Mouse (Mus musculus): ENCODE data around the gene Retreg1. TPM values are rescaled to one million over a fixed set of nuclear protein-coding genes. Genes with fewer than 3 reads are reported as not detected.

The Retreg1 gene
- polyA plus RNA-seq, 1 experiment from 2014 or later: 2.2 TPM

DNA sequence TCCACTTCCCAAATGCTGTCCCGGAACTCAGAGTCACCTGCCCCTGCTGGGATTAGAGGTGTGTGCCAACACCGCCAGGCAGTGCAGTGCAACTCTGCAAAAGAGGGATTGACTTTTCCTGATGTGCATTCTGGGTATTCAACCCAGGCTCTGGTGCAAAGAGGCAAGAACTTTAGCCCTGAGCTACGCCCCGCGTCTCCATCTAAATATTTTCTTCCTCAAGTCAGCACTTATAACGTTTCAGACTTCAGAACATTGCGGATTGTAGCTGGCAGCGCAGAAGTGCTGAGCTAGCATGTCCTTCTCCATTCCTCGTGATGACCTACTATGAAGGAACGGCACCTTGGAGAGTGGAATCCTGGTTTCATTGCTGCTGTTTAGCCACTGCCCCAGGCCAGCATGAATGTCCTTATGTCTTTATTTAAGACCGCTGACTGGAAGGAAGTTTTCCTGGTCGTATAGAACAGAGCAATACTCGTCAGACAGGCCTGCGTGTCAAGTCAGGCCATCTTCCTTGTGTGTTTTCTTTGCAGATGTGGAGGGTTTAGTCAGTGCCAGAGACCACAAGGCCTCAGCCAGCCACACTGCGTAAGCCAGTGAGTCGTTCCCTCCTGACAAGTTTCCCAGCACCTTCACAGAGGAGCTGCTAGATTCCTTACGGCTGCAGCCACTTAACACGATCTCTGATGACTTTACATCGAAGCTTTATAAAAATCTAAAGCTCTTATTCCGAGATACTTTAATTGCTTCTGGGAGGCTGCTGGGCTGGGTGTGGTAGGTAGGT lies 34.1 kb upstream of the Retreg1 start:
- H3K4me1 ChIP-seq (replicated peaks): no peaks in the 10 kb centered on the region
- no peaks in the 10 kb centered on the region for H3K27me3 ChIP-seq (ENCODE audit: insufficient read depth, poor library complexity, severe bottlenecking)
- no peak for DNase-seq (ENCODE audit: low spot score)
- peaks cover 100% of the 10 kb centered on the region for H3K36me3 ChIP-seq
- H3K9me3 ChIP-seq: no peaks in the 10 kb centered on the region
- WGBS: 94% methylated on average over 20 of the region's 20 CpGs
- H3K4me3 ChIP-seq: no peak overlapping the region
- no peak overlapping the region for H3K27ac ChIP-seq

DNA sequence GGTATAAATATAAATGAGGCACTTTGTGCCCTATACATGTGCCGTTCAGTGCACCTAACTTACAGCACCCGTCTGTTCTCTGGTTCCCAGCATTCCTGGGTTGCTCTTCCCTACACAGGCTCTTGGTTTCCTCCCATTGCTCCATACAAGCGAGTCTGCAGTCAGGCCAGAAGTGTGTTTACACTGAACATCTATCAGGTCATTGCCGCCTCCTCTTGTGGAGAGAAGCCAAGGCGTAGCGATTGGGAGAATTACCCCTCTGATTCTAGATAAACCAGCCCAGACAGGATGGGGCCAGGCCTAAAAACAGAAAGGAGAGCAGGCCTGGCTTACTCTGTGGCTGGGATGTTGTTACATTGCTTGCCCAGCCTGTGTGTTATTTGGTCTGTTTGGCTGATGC lies 33.3 kb upstream of the Retreg1 start:
- H3K27ac ChIP-seq: no peak overlapping the region
- no peaks in the 10 kb centered on the region for H3K4me1 ChIP-seq (replicated peaks)
- WGBS: 93% methylated on average over 6 of the region's 6 CpGs
- H3K9me3 ChIP-seq: peaks cover 1% of the 10 kb centered on the region; the same call in 1 of the 2 replicates
- H3K36me3 ChIP-seq: peaks cover 100% of the 10 kb centered on the region
- DNase-seq (ENCODE audit: low spot score): no peak
- no peaks in the 10 kb centered on the region for H3K27me3 ChIP-seq (ENCODE audit: insufficient read depth, poor library complexity, severe bottlenecking)
- no peak overlapping the region for H3K4me3 ChIP-seq

DNA sequence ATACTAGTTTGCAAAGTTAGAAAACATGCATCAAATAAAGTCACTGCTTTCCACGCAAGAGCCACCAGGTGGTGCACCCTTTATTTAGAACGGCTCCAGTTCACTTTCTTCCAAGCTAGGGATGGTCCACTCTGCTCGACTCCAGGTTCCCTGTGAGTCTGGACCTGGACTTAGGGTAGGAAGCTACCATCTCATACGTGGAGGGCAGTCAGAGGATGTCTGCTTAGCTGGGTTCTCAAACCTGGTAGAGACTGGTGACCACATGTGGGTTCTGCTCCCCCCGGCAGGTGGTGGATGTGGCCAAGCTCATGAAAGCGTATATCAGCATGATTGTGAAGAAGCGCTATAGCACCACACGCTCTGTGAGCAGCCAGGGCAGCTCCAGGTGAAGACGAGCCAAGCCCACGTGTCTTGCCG lies 31.1 kb upstream of the Retreg1 start:
- DNase-seq (ENCODE audit: low spot score): no peak
- H3K4me1 ChIP-seq (replicated peaks): no peaks in the 10 kb centered on the region
- no peaks in the 10 kb centered on the region for H3K27me3 ChIP-seq (ENCODE audit: insufficient read depth, poor library complexity, severe bottlenecking)
- WGBS: 92% methylated on average over 11 of the region's 11 CpGs
- peaks cover 9% of the 10 kb centered on the region; the same call in 1 of the 2 replicates for H3K9me3 ChIP-seq
- no peak overlapping the region for H3K27ac ChIP-seq
- H3K4me3 ChIP-seq: no peak overlapping the region
- H3K36me3 ChIP-seq: peaks cover 95% of the 10 kb centered on the region

DNA sequence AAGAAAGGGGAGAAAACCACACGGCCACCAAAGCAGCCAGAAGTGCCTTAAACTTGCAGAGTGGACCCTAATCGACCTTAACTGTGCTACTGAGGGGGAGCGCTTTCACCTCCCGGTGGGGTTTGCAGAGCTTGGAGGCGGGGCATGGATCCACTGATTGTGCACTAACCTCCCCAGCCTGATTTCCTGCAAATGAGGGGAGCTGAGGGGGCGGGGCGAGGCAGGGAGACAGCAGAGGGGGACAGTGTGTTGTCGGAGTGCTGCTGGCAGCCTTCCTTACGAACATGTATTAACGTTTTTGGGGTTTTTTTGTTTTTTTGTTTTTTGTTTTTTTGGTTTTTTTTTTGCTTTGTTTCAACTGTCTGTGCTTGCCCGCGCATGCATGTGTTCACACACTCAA lies 30.5 kb upstream of the Retreg1 start:
- 86% methylated on average over 12 of the region's 12 CpGs for WGBS
- peaks cover 9% of the 10 kb centered on the region; the same call in 1 of the 2 replicates for H3K9me3 ChIP-seq
- peaks cover 89% of the 10 kb centered on the region for H3K36me3 ChIP-seq
- H3K27ac ChIP-seq: no peak overlapping the region
- H3K27me3 ChIP-seq (ENCODE audit: insufficient read depth, poor library complexity, severe bottlenecking): no peaks in the 10 kb centered on the region
- no peak overlapping the region for H3K4me3 ChIP-seq
- no peak for DNase-seq (ENCODE audit: low spot score)
- no peaks in the 10 kb centered on the region for H3K4me1 ChIP-seq (replicated peaks)

DNA sequence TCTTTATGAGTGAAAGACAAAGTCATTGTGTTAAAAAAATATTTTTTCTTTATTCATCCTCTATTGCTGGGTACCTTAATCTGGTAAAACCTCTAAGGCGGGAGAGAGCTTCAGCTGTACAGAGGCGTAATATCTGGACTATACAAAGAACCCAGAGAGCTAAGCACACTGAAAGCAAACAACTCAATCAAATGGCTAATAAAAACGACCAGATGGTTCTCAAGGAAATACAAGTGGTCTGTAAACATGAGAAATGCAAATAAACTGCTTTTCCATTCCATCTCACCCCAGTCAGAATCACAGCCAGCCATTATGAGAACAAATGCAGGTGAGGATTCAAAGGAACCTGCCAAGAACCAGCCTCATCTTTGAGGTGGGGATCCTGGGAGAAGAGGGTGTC lies 28.4 kb upstream of the Retreg1 start:
- Histone ChIP-seq H3K4me3 (no peak overlapping the region), H3K4me1 (replicated peaks) (no peaks in the 10 kb centered on the region), H3K27me3 (ENCODE audit: insufficient read depth, poor library complexity, severe bottlenecking) (no peaks in the 10 kb centered on the region), H3K9me3 (peaks cover 13% of the 10 kb centered on the region; the same call in 1 of the 2 replicates), H3K27ac (no peak overlapping the region), H3K36me3 (peaks cover 68% of the 10 kb centered on the region)
- WGBS: 89% methylated on average over 3 of the region's 3 CpGs
- DNase-seq (ENCODE audit: low spot score): no peak

DNA sequence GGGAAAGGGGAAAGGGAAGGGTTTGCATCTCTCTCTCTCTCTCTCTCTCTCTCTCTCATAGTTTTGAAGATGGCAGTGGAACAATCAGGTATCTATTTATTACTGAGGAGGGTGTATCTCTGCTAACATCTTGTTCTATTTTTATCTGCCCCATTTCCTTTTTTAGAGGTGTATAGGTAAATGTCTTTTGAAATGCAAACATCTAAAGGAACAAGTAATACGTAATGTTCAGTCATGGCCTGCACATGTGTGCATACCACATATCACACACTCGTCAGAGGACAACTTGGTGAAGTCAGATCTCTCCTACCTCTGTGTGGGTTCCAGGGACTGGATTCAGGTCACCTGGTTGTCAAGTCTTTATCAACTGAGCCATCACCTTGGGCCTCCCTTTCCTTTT lies 25.8 kb upstream of the Retreg1 start:
- Histone ChIP-seq H3K36me3 (peaks cover 41% of the 10 kb centered on the region), H3K9me3 (peaks cover 13% of the 10 kb centered on the region; the same call in 1 of the 2 replicates), H3K4me3 (no peak overlapping the region), H3K27me3 (ENCODE audit: insufficient read depth, poor library complexity, severe bottlenecking) (no peaks in the 10 kb centered on the region), H3K4me1 (replicated peaks) (no peaks in the 10 kb centered on the region), H3K27ac (no peak overlapping the region)
- no peak for DNase-seq (ENCODE audit: low spot score)
- WGBS: 94% methylated on average over 2 of the region's 2 CpGs

DNA sequence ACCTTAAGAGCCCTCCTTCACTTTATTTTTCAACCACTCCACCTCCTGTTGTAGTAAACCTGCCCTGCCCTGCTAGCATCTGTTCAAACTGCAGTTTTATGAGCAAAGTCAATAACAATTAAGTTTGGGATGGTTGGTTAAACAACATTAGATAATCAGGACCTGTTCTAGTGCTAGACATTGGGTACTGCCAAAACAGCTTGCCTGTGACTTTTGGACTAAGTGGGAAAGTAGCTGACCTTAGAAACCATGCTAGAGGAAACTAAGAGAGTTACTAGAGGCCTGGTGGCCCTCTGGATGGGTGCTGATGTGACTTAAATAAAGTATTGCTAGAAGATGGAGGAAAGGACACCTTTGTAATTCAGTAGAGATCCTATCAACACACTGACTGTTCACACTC lies 21.0 kb upstream of the Retreg1 start:
- no peak for DNase-seq (ENCODE audit: low spot score)
- Histone ChIP-seq H3K36me3 (no peaks in the 10 kb centered on the region), H3K4me3 (no peak overlapping the region), H3K27me3 (ENCODE audit: insufficient read depth, poor library complexity, severe bottlenecking) (no peaks in the 10 kb centered on the region), H3K4me1 (replicated peaks) (no peaks in the 10 kb centered on the region), H3K9me3 (peaks cover 4% of the 10 kb centered on the region; the same call in 1 of the 2 replicates), H3K27ac (no peak overlapping the region)

DNA sequence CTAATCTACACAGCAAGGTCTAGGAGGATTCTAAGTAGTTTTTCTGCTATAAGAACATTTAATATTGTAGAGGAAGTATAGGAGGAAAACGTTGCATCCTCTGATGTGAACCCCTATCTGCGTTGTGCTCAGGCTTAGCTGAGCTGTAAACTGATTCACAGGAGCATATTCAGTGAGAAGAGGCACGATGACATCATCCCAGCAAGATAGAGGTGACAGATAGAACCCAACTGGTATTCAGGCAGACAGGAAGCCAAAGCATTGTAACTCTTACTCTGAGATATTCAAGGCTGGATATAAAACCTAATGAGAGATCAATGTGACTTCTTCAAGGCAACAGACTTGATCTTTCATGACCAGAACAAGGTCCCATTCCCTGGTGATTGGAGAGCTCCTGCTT lies 20.3 kb upstream of the Retreg1 start:
- Histone ChIP-seq H3K27ac (no peak overlapping the region), H3K36me3 (no peaks in the 10 kb centered on the region), H3K4me3 (no peak overlapping the region), H3K4me1 (replicated peaks) (no peaks in the 10 kb centered on the region), H3K27me3 (ENCODE audit: insufficient read depth, poor library complexity, severe bottlenecking) (no peaks in the 10 kb centered on the region), H3K9me3 (peaks cover 4% of the 10 kb centered on the region; the same call in 1 of the 2 replicates)
- WGBS: 64% methylated on average over 3 of the region's 3 CpGs
- DNase-seq (ENCODE audit: low spot score): no peak

DNA sequence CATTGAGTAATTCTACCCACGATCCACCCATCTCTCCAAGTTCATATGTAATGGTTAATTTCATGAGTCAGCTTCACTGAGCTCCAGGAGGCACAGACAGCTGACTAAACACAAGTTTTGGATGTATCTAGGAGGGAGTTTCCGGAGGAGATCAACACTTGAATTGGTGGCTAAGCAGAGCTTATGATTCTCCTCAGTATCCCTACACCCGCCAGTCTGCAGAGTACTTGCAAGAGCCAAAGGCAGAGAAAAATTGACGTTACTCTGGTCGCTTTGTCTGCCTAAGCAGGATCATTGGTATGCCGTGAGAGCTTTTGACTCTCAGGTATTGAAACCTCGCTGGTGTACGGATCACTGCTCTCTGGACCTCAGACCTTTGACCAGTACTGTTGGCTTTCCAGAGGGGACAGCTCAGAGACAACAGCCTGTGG lies 16.4 kb upstream of the Retreg1 start:
- WGBS: 86% methylated on average over 8 of the region's 8 CpGs
- Histone ChIP-seq H3K27ac (no peak overlapping the region), H3K9me3 (no peaks in the 10 kb centered on the region), H3K36me3 (no peaks in the 10 kb centered on the region), H3K4me1 (replicated peaks) (no peaks in the 10 kb centered on the region), H3K27me3 (ENCODE audit: insufficient read depth, poor library complexity, severe bottlenecking) (no peaks in the 10 kb centered on the region), H3K4me3 (no peak overlapping the region)
- DNase-seq (ENCODE audit: low spot score): no peak

DNA sequence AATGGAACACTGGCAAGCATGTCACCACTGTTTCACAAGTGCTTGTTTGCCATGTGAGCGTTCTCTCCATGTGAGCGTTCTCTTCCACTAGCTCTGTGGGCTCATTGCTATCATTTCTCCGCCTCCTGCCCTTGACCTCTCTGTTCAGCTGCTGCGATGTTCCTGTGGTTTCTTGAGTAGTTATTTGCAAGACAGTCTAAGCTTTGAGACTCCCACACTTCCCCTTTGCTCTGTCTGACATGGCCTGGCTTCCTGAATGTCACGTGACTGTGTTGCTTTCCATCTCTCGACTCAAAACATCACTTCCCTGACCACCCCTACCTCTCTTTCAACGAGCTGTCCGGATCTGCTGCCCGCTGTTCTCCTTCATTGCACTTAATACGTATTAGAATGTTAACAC lies 14.5 kb upstream of the Retreg1 start:
- Histone ChIP-seq H3K36me3 (no peaks in the 10 kb centered on the region), H3K4me1 (replicated peaks) (no peaks in the 10 kb centered on the region), H3K27me3 (ENCODE audit: insufficient read depth, poor library complexity, severe bottlenecking) (no peaks in the 10 kb centered on the region), H3K4me3 (no peak overlapping the region), H3K27ac (no peak overlapping the region), H3K9me3 (no peaks in the 10 kb centered on the region)
- DNase-seq (ENCODE audit: low spot score): no peak
- WGBS: 86% methylated on average over 10 of the region's 10 CpGs

DNA sequence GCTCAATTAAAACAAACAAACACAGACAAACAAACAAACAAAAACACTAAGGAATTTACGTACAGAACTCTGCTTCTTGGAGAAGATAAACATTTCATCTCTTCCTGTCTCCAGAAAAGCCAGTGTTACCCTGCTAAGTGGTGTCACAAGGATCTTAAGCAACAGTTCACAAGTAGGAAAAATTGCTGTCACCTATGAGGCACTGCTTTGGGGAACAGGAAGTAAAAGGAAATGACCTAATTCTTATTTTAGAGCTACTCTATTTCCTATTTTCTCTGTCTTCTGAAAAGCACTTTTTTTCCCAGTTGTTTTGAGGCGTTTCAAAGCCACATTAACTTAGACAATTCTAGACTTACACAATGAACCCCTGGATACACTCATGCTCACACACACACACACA lies 12.6 kb upstream of the Retreg1 start:
- 84% methylated on average over 2 of the region's 2 CpGs for WGBS
- no peaks in the 10 kb centered on the region for H3K4me1 ChIP-seq (replicated peaks)
- H3K9me3 ChIP-seq: no peaks in the 10 kb centered on the region
- H3K36me3 ChIP-seq: no peaks in the 10 kb centered on the region
- no peaks in the 10 kb centered on the region for H3K27me3 ChIP-seq (ENCODE audit: insufficient read depth, poor library complexity, severe bottlenecking)
- no peak overlapping the region for H3K4me3 ChIP-seq
- no peak overlapping the region for H3K27ac ChIP-seq
- DNase-seq (ENCODE audit: low spot score): no peak

DNA sequence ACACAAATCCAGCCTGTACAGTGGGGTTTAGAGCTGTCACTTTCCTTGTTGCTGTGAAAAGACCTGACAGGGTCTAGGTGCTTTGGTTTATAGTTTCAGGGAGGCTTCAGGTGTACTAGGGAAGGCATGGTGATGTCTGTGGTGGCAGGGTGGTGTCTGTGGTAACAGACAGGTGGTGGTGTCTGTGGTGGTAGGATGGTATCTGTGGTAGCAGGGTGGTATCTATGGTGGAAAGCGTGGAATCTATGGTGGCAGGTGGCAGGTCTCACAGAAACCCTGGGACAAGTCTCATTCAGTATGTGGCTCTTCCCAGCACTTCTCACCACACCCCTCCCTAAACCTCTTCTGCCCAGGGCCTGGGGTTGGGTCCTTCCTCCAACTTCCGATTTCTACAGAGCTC lies 8.7 kb upstream of the Retreg1 start:
- no peak overlapping the region for H3K4me3 ChIP-seq
- DNase-seq (ENCODE audit: low spot score): no peak
- H3K4me1 ChIP-seq (replicated peaks): no peaks in the 10 kb centered on the region
- 86% methylated on average over 2 of the region's 2 CpGs for whole genome bisulfite sequencing
- H3K9me3 ChIP-seq: 0 out of 2 replicates have a peak, but pooled peaks cover 7% of the 10 kb centered on the region
- H3K36me3 ChIP-seq: no peaks in the 10 kb centered on the region
- no peaks in the 10 kb centered on the region for H3K27me3 ChIP-seq (ENCODE audit: insufficient read depth, poor library complexity, severe bottlenecking)
- H3K27ac ChIP-seq: no peak overlapping the region

DNA sequence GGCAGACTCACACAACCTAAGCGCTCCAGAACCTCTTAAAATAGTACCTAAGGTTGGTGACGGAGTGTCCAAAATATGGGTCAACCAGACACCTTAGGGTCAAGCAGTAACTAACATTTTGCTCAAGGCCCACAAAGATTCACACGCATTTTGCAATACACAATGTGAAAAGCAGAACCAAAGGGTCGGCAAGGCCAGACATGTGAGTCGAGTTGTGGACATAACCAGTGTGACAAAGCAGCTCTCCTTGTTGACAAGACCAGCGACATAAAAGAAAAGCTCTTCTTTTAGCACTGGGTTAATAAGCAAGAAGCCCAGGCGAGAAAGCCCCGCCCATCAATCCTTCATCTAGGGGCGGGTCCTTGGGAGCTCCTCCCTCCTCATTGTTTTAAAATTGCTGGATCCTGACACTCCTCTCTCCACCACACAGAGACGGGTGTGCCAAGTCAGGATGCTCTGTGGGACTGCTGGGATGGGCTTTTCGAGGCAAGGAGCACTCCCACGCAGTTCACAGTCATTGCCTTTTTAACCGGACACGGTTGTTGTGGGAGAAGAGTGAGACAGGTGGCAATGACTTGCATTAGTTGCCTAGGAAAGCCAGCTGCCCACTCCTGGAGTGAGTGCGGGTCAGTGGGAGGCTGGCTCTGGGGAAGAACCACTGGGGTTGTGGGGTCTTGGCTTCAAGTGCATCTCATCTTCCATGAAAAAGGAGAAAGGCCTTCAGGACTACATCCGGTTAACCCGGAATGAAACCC lies 7.9 kb upstream of the Retreg1 start:
- H3K4me3 ChIP-seq: no peak overlapping the region
- 89% methylated on average over 17 of the region's 17 CpGs for WGBS
- 0 out of 2 replicates have a peak, but pooled peaks cover 7% of the 10 kb centered on the region for H3K9me3 ChIP-seq
- no peak for DNase-seq (ENCODE audit: low spot score)
- no peak overlapping the region for H3K27ac ChIP-seq
- no peaks in the 10 kb centered on the region for H3K36me3 ChIP-seq
- no peaks in the 10 kb centered on the region for H3K27me3 ChIP-seq (ENCODE audit: insufficient read depth, poor library complexity, severe bottlenecking)
- no peaks in the 10 kb centered on the region for H3K4me1 ChIP-seq (replicated peaks)

Measured in hindbrain, embryonic 10.5 days (tissue).